Mouse (Mus musculus) heart, postnatal 0 days (tissue): ENCODE measurements around the gene Brwd1.

Experiments
- CTCF ChIP-seq: IDR thresholded peaks from 2 replicates; pipeline ENCODE4 v1.5.1; 2016; ENCODE audit warnings: antibody characterized with exemption, control low read depth, low read depth
- EP300 ChIP-seq: IDR thresholded peaks from 2 replicates; pipeline ENCODE4 v1.6.1; 2016; ENCODE audit warnings: antibody characterized with exemption, low read depth

GRCm38 (mm10) chr16:96087001-96087400 lies 4.7 kb upstream of the Brwd1 start:
- TF ChIP-seq CTCF: no peak
- TF ChIP-seq EP300: no peak
